15 mouse cellular contexts compared by ENCODE assay signal in genomic region chr2:74761941-74762340, GRCm38 (mm10). TPM values are rescaled to one million over a fixed set of nuclear protein-coding genes. Genes with fewer than 3 reads are reported as not detected.
DNase-seq lines count a peak whose midpoint lies in the region; ATAC-seq and TF ChIP-seq lines count a peak whose summit lies in the region.
"Had no signal": no experiment of that assay in that cellular context is flagged by ENCODE, and none has a peak within 500 bp of the region (broad histone marks: within the 10 kb centered on the region; RNA-seq: fewer than 3 reads in every experiment).

No protein-coding gene starts in this region.

- H3K27me3 ChIP-seq in heart, embryonic 11.5 days (ENCODE audit: control insufficient read depth, insufficient read depth, low read length): peaks cover 55% of the 10 kb centered on the region
- H3K27me3 ChIP-seq in stomach, embryonic 14.5 days (ENCODE audit: control insufficient read depth, insufficient read depth, low read length): peaks cover 70% of the 10 kb centered on the region
- H3K27me3 ChIP-seq in stomach, postnatal 0 days (ENCODE audit: control insufficient read depth, insufficient read depth, low read length): peaks cover 24% of the 10 kb centered on the region
- H3K27me3 ChIP-seq in limb, embryonic 12.5 days: peaks cover 81% of the 10 kb centered on the region

- H3K9me3 ChIP-seq in heart, embryonic 11.5 days (replicated peaks; ENCODE audit: control insufficient read depth, low read length): no peaks in the 10 kb centered on the region
- no peaks in the 10 kb centered on the region for H3K9me3 ChIP-seq in stomach, embryonic 14.5 days (ENCODE audit: control insufficient read depth, low read depth, low read length)
- H3K9me3 ChIP-seq in stomach, postnatal 0 days (ENCODE audit: control insufficient read depth, low read length): no peaks in the 10 kb centered on the region
- H3K9me3 ChIP-seq in limb, embryonic 12.5 days: no peaks in the 10 kb centered on the region
- H3K9me3 ChIP-seq: liver, embryonic 13.5 days had no signal

- peaks cover 11% of the 10 kb centered on the region; the same call in 1 of the 2 replicates for H3K4me1 ChIP-seq in heart, embryonic 11.5 days (ENCODE audit: control insufficient read depth, insufficient read depth, low read length)
- H3K4me1 ChIP-seq in stomach, embryonic 14.5 days (ENCODE audit: control insufficient read depth, insufficient read depth, low read length): peaks cover 10% of the 10 kb centered on the region; the same call in 1 of the 2 replicates
- H3K4me1 ChIP-seq in stomach, postnatal 0 days (replicated peaks; ENCODE audit: control insufficient read depth, insufficient read depth): no peaks in the 10 kb centered on the region
- peaks cover 17% of the 10 kb centered on the region for H3K4me1 ChIP-seq in limb, embryonic 12.5 days (replicated peaks)

- intact Hi-C loops in heart, postnatal 10 days (cut with DNase I): no loop called here

- peak overlapping the region; percentile 93 for H3K4me2 ChIP-seq in heart, embryonic 11.5 days
- peak overlapping the region; percentile 93; the same call in 1 of the 2 replicates for H3K4me2 ChIP-seq in stomach, embryonic 14.5 days (replicated peaks; ENCODE audit: low read depth, low read length)
- H3K4me2 ChIP-seq in stomach, postnatal 0 days (replicated peaks; ENCODE audit: low read depth): no peak overlapping the region
- peak overlapping the region; percentile 95; the same call in 1 of the 2 replicates for H3K4me2 ChIP-seq in limb, embryonic 12.5 days

- H3K4me3 ChIP-seq in heart, embryonic 11.5 days (ENCODE audit: low read depth, low read length): peak overlapping the region; percentile 54; the same call in 1 of the 2 replicates
- peak overlapping the region; percentile 44; the same call in 1 of the 2 replicates for H3K4me3 ChIP-seq in stomach, embryonic 14.5 days (ENCODE audit: low read depth, low read length)
- no peak overlapping the region for H3K4me3 ChIP-seq in stomach, postnatal 0 days (ENCODE audit: low read depth, low read length)
- H3K4me3 ChIP-seq in limb, embryonic 12.5 days (replicated peaks): peak overlapping the region; percentile 56

- no peak for ATAC-seq in heart, embryonic 11.5 days (replicated peaks; ENCODE audit: insufficient number of reproducible peaks, low FRiP score, low TSS enrichment)
- ATAC-seq in stomach, embryonic 14.5 days (ENCODE audit: insufficient number of reproducible peaks, insufficient read depth, low FRiP score, low read depth): no peak
- no peak for ATAC-seq in stomach, postnatal 0 days (ENCODE audit: low FRiP score, low TSS enrichment)
- ATAC-seq in limb, embryonic 12.5 days (ENCODE audit: insufficient number of reproducible peaks, insufficient read depth, low FRiP score, low TSS enrichment, low read depth): no peak

- 6% methylated on average over 13 of the region's 13 CpGs for WGBS in heart, embryonic 11.5 days (ENCODE audit: insufficient replicate concordance)
- WGBS in stomach, embryonic 14.5 days: 7% methylated on average over 13 of the region's 13 CpGs
- WGBS in stomach, postnatal 0 days: 5% methylated on average over 13 of the region's 13 CpGs
- WGBS in limb, embryonic 12.5 days: 2% methylated on average over 13 of the region's 13 CpGs

- no peaks in the 10 kb centered on the region for H3K36me3 ChIP-seq in heart, embryonic 11.5 days (ENCODE audit: control insufficient read depth, insufficient read depth, low read length)
- no peaks in the 10 kb centered on the region for H3K36me3 ChIP-seq in stomach, embryonic 14.5 days (ENCODE audit: control insufficient read depth, insufficient read depth, low read length)
- no peaks in the 10 kb centered on the region for H3K36me3 ChIP-seq in stomach, postnatal 0 days (ENCODE audit: control insufficient read depth, insufficient read depth, low read length)
- H3K36me3 ChIP-seq in limb, embryonic 12.5 days: no peaks in the 10 kb centered on the region
- H3K36me3 ChIP-seq: liver, embryonic 13.5 days had no signal

- no peak for TF ChIP-seq CTCF in stomach, postnatal 0 days (IDR thresholded peaks at IDR 0.05; ENCODE audit: low read depth)

- no peak for TF ChIP-seq EP300 in stomach, postnatal 0 days (optimal IDR thresholded peaks at IDR 0.05)

- H3K27ac ChIP-seq in heart, embryonic 11.5 days (ENCODE audit: low read depth, low read length): no peak overlapping the region
- no peak overlapping the region for H3K27ac ChIP-seq in stomach, embryonic 14.5 days (ENCODE audit: low read length)
- no peak overlapping the region for H3K27ac ChIP-seq in stomach, postnatal 0 days (replicated peaks)
- no peak overlapping the region for H3K27ac ChIP-seq in limb, embryonic 12.5 days
- H3K27ac ChIP-seq: liver, embryonic 13.5 days had no signal

- no peak overlapping the region for H3K9ac ChIP-seq in heart, embryonic 11.5 days (ENCODE audit: low read depth, low read length)
- no peak overlapping the region for H3K9ac ChIP-seq in stomach, embryonic 14.5 days (replicated peaks; ENCODE audit: low read depth, low read length)
- H3K9ac ChIP-seq in stomach, postnatal 0 days (ENCODE audit: low read length): no peak overlapping the region
- H3K9ac ChIP-seq in limb, embryonic 12.5 days (replicated peaks): no peak overlapping the region
- H3K9ac ChIP-seq: liver, embryonic 13.5 days had no signal

- no peak for DNase-seq in heart, postnatal 10 days
- DNase-seq in stomach, postnatal 0 days (ENCODE audit: low spot score): no peak
- DNase-seq in right cerebral cortex, postnatal 14 days: no peak
- DNase-seq in cerebellum, adult 9-11 months: no peak
- DNase-seq in T-cell, adult 2 months (ENCODE audit: low spot score): no peak
- DNase-seq: adrenal gland, postnatal 10 days; cerebellum, adult 11-12 months; liver, embryonic 13.5 days; thymus, postnatal 36 days had no signal

RNA-seq across cellular contexts. Expression of gene Hoxd1, which starts 0.8 kb away (rescaled TPM):
- polyA plus RNA-seq in heart, embryonic 11.5 days (2014; fragmentation: Nextera tagmentation; extraction: Ambion mirVana): 0.20 TPM in 1 of 2 replicates, not detected in the other
- not detected for total RNA-seq in heart, postnatal 10 days (2021)
- polyA plus RNA-seq in stomach, embryonic 14.5 days (2014; fragmentation: Nextera tagmentation; extraction: Ambion mirVana): 0.13 TPM in 1 of 2 replicates, not detected in the other
- polyA plus RNA-seq in stomach, postnatal 0 days (2015; fragmentation: Nextera tagmentation; extraction: Ambion mirVana): not detected in 2 replicates
- 0.41 and 0.43 TPM in 2 replicates for polyA plus RNA-seq in limb, embryonic 12.5 days (2016; fragmentation: Nextera tagmentation; extraction: Ambion mirVana)
- total RNA-seq: adrenal gland, postnatal 10 days; megakaryocyte progenitor cell, adult 5-6 weeks had no signal
- polyA plus RNA-seq: liver, embryonic 13.5 days; spleen, adult 2 months had no signal

RNA-seq across cellular contexts. Expression of gene Gm28230, which starts 35.4 kb away (rescaled TPM):
- polyA plus RNA-seq in heart, embryonic 11.5 days (2014; fragmentation: Nextera tagmentation; extraction: Ambion mirVana): 0.10 TPM in 1 of 2 replicates, not detected in the other
- not detected for total RNA-seq in heart, postnatal 10 days (2021)
- 0.10 TPM in 1 of 2 replicates, not detected in the other for polyA plus RNA-seq in stomach, embryonic 14.5 days (2014; fragmentation: Nextera tagmentation; extraction: Ambion mirVana)
- polyA plus RNA-seq in stomach, postnatal 0 days (2015; fragmentation: Nextera tagmentation; extraction: Ambion mirVana): not detected in 2 replicates
- 0.38 and 0.51 TPM in 2 replicates for polyA plus RNA-seq in limb, embryonic 12.5 days (2016; fragmentation: Nextera tagmentation; extraction: Ambion mirVana)
- total RNA-seq: layer of hippocampus, postnatal 14 days; megakaryocyte progenitor cell, adult 5-6 weeks had no signal
- polyA plus RNA-seq: liver, embryonic 13.5 days; spleen, adult 2 months had no signal

RNA-seq across cellular contexts. Expression of gene Hoxd4, which starts 50.2 kb away (rescaled TPM):
- not detected in 2 replicates for polyA plus RNA-seq in heart, embryonic 11.5 days (2014; fragmentation: Nextera tagmentation; extraction: Ambion mirVana)
- total RNA-seq in heart, postnatal 10 days (2021): under 1 TPM; 0.55 to 0.57 TPM
- 0.81 and 0.87 TPM in 2 replicates for polyA plus RNA-seq in stomach, embryonic 14.5 days (2014; fragmentation: Nextera tagmentation; extraction: Ambion mirVana)
- 0.08 and 0.19 TPM in 2 replicates for polyA plus RNA-seq in stomach, postnatal 0 days (2015; fragmentation: Nextera tagmentation; extraction: Ambion mirVana)
- 0.55 and 0.78 TPM in 2 replicates for polyA plus RNA-seq in limb, embryonic 12.5 days (2016; fragmentation: Nextera tagmentation; extraction: Ambion mirVana)
- total RNA-seq: layer of hippocampus, postnatal 14 days; megakaryocyte progenitor cell, adult 5-6 weeks had no signal
- polyA plus RNA-seq: liver, embryonic 13.5 days had no signal

RNA-seq across cellular contexts. Expression of gene Hoxd3, which starts 50.2 kb away (rescaled TPM):
- polyA plus RNA-seq in heart, embryonic 11.5 days (2014; fragmentation: Nextera tagmentation; extraction: Ambion mirVana): 2.0 and 3.1 TPM in 2 replicates
- total RNA-seq in heart, postnatal 10 days (2021): not detected
- polyA plus RNA-seq in stomach, embryonic 14.5 days (2014; fragmentation: Nextera tagmentation; extraction: Ambion mirVana): 14.5 and 16.2 TPM in 2 replicates
- polyA plus RNA-seq in stomach, postnatal 0 days (2015; fragmentation: Nextera tagmentation; extraction: Ambion mirVana): 1.3 and 1.5 TPM in 2 replicates
- 1.4 and 1.5 TPM in 2 replicates for polyA plus RNA-seq in limb, embryonic 12.5 days (2016; fragmentation: Nextera tagmentation; extraction: Ambion mirVana)
- total RNA-seq: layer of hippocampus, postnatal 14 days; megakaryocyte progenitor cell, adult 5-6 weeks had no signal
- polyA plus RNA-seq: spleen, adult 2 months had no signal

RNA-seq across cellular contexts. Expression of gene Hoxd8, which starts 57.5 kb away (rescaled TPM):
- 0.27 and 0.30 TPM in 2 replicates for polyA plus RNA-seq in heart, embryonic 11.5 days (2014; fragmentation: Nextera tagmentation; extraction: Ambion mirVana)
- total RNA-seq in heart, postnatal 10 days (2021): 1 to 10 TPM; 1.9 to 2.5 TPM
- polyA plus RNA-seq in stomach, embryonic 14.5 days (2014; fragmentation: Nextera tagmentation; extraction: Ambion mirVana): 2.6 and 2.9 TPM in 2 replicates
- polyA plus RNA-seq in stomach, postnatal 0 days (2015; fragmentation: Nextera tagmentation; extraction: Ambion mirVana): 1.3 TPM in 2 replicates
- polyA plus RNA-seq in limb, embryonic 12.5 days (2016; fragmentation: Nextera tagmentation; extraction: Ambion mirVana): 7.5 and 7.8 TPM in 2 replicates
- total RNA-seq: layer of hippocampus, postnatal 14 days; megakaryocyte progenitor cell, adult 5-6 weeks had no signal
